Mouse (Mus musculus) liver, adult 2 months (tissue): ENCODE data around the gene Mrps26. TPM values are rescaled to one million over a fixed set of nuclear protein-coding genes. Genes with fewer than 3 reads are reported as not detected.
"Not testable (repeated sequence)": the region's sequence is repeated elsewhere in the genome, so short reads cannot be mapped to it uniquely, and the experiment has no call there.

Source experiments
- DNase-seq: peaks from one replicate; pipeline ENCODE4 v3.0.0-alpha.2; 2011; ENCODE audit warnings: low read depth, low spot score; ENCODE audit errors: extremely low read depth
- H3K27ac ChIP-seq: fragments of 200-500 bp; replicated peaks from 2 replicates; pipeline ENCODE4 v1.5.1; 2012; ENCODE audit warnings: low read depth, mild to moderate bottlenecking, control low read depth, inconsistent platforms, low read length; ENCODE audit not compliant: insufficient read depth
- H3K27me3 ChIP-seq: fragments of 200-500 bp; 2 replicates; pipeline ENCODE4 v1.6.1; 2012; ENCODE audit warnings: mild to moderate bottlenecking, moderate library complexity, low read length, inconsistent platforms; ENCODE audit not compliant: control insufficient read depth, insufficient read depth
- H3K36me3 ChIP-seq: fragments of 200-500 bp; 2 replicates; pipeline ENCODE4 v1.6.1; 2012; ENCODE audit warnings: low read length, inconsistent platforms; ENCODE audit not compliant: control insufficient read depth, insufficient read depth
- H3K4me1 ChIP-seq: fragments of 200-500 bp; 2 replicates; pipeline ENCODE4 v1.6.1; 2011; ENCODE audit warnings: low read length; ENCODE audit not compliant: control insufficient read depth, insufficient read depth
- H3K4me3 ChIP-seq: fragments of 200-500 bp; 2 replicates; pipeline ENCODE4 v1.5.1; 2011; ENCODE audit warnings: low read depth, mild to moderate bottlenecking, control low read depth, low read length, moderate library complexity; ENCODE audit not compliant: insufficient read depth
- H3K79me2 ChIP-seq: fragments of 200-500 bp; 2 replicates; pipeline ENCODE4 v1.6.1; 2012; ENCODE audit warnings: inconsistent platforms, mild to moderate bottlenecking, low read length, moderate library complexity; ENCODE audit not compliant: control insufficient read depth, insufficient read depth
- H3K9ac ChIP-seq: fragments of 200-500 bp; 2 replicates; pipeline ENCODE4 v1.6.1; 2012; ENCODE audit warnings: low read depth, mild to moderate bottlenecking, control low read depth, inconsistent platforms, low read length
- CTCF ChIP-seq: fragments of 200-500 bp; IDR thresholded peaks from 2 replicates; pipeline ENCODE4 v1.5.1; 2011; ENCODE audit warnings: low read depth, low read length, control low read depth
- POLR2A ChIP-seq: fragments of 200-500 bp; IDR thresholded peaks from 2 replicates; pipeline ENCODE4 v1.6.1; 2011; ENCODE audit warnings: low read length, control low read depth; ENCODE audit not compliant: insufficient read depth; ENCODE audit errors: extremely low read depth
- WGBS: fragments of 180-500 bp; shearing (Covaris S2); methylation state at CpG from one replicate; pipeline ENCODE4 v1.1.7; 2018; 5-methylcytosine and 5-hydroxymethylcytosine counted together
- polyA plus RNA-seq: library from polyadenylated mRNA; depleted of rRNA; stranded (reverse); fragments of >200 nt; gene quantifications from 2 replicates; pipeline ENCODE4 v1.2.3, GENCODE M21; 2012
- total RNA-seq: library from RNA; depleted of rRNA; stranded (reverse); fragments of >200 nt; gene quantifications from 2 replicates; pipeline ENCODE4 v1.2.3, GENCODE M21; 2014

Gene Mrps26
- total and polyA plus RNA-seq, 2 experiments: 10.9 to 38.4 TPM

GRCm38 (mm10) chr2:130564063-130564462 is 521 bp downstream of the Mrps26 start:
- H3K4me3 ChIP-seq: peak overlapping the region; percentile 83
- TF ChIP-seq POLR2A (no peak), CTCF (no peak)
- H3K9ac ChIP-seq: peak overlapping the region; percentile 88
- H3K4me1 ChIP-seq: peaks cover 10% of the 10 kb centered on the region
- H3K27ac ChIP-seq: 0 out of 2 replicates have a peak overlapping the region, but pooled peaks have one; percentile 5
- no peaks in the 10 kb centered on the region; the same call in 1 of the 2 replicates for H3K36me3 ChIP-seq
- WGBS: 1% methylated on average over 23 of the region's 23 CpGs
- H3K27me3 ChIP-seq: no peaks in the 10 kb centered on the region
- no peak for DNase-seq
- peaks cover 6% of the 10 kb centered on the region; the same call in 1 of the 2 replicates for H3K79me2 ChIP-seq

DNA sequence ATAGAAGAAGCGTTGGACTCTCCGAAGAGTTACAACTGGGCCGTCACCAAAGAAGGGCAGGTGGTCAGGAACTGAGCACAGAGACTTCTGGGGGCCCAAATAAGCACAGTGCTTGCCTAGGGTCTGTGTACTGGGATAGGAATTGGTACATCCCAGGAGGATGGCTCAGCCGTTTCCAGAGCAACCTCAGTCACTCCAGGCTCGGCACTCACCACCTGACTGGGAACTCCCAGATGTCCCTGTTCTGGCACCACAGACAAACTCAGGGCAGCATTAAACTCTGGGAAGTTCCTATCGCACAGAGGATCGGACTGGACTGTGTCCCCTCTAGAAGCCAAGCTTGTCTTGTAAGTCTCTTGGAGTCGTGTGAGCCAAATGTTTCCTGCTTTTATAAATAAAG is 1.4 kb downstream of the Mrps26 start:
- peaks cover 10% of the 10 kb centered on the region for H3K4me1 ChIP-seq
- H3K27me3 ChIP-seq: no peaks in the 10 kb centered on the region
- H3K4me3 ChIP-seq: no peak overlapping the region
- H3K27ac ChIP-seq: no peak overlapping the region
- H3K79me2 ChIP-seq: peaks cover 6% of the 10 kb centered on the region; the same call in 1 of the 2 replicates
- no peak for DNase-seq
- H3K36me3 ChIP-seq: no peaks in the 10 kb centered on the region; the same call in 1 of the 2 replicates
- 91% methylated on average over 8 of the region's 8 CpGs for WGBS
- H3K9ac ChIP-seq: no peak overlapping the region
- TF ChIP-seq CTCF (no peak), POLR2A (no peak)

DNA sequence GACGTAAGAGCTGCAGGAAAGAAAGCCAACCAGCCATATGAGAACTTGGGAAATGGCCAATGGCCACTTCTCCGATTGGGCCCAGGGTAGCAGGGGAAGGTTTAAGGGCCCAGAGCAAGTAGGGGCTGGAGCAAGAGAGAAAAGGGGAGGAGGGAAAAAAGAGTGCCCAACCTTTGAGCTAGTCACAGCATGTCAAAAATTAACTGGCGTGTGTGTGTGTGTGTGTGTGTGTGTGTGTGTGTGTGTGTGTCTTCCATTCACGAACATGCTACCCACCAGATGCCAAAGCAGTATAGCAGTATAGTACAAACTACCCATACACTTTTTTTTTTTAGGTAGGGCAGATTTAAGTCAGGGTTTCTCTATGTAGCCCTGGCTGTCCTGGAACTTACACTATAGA is 5.4 kb downstream of the Mrps26 start:
- Histone ChIP-seq H3K36me3 (no peaks in the 10 kb centered on the region; the same call in 1 of the 2 replicates), H3K9ac (no peak overlapping the region), H3K4me3 (no peak overlapping the region), H3K27ac (no peak overlapping the region), H3K27me3 (no peaks in the 10 kb centered on the region), H3K4me1 (peaks cover 7% of the 10 kb centered on the region), H3K79me2 (peaks cover 3% of the 10 kb centered on the region; the same call in 1 of the 2 replicates)
- WGBS: 36% methylated on average over 4 of the region's 4 CpGs
- TF ChIP-seq CTCF (no peak), POLR2A (no peak)
- peak; percentile 36 for DNase-seq

- Histone ChIP-seq H3K4me1 (peaks cover 2% of the 10 kb centered on the region), H3K79me2 (no peaks in the 10 kb centered on the region), H3K4me3 (no peak overlapping the region), H3K36me3 (no peaks in the 10 kb centered on the region; the same call in 1 of the 2 replicates), H3K27ac (no peak overlapping the region), H3K9ac (no peak overlapping the region), H3K27me3 (no peaks in the 10 kb centered on the region)
- no peak for DNase-seq
- TF ChIP-seq CTCF (no peak), POLR2A (no peak)
Observed at GRCm38 (mm10) chr2:130569926-130570325, 6.4 kb downstream of the Mrps26 start.

DNA sequence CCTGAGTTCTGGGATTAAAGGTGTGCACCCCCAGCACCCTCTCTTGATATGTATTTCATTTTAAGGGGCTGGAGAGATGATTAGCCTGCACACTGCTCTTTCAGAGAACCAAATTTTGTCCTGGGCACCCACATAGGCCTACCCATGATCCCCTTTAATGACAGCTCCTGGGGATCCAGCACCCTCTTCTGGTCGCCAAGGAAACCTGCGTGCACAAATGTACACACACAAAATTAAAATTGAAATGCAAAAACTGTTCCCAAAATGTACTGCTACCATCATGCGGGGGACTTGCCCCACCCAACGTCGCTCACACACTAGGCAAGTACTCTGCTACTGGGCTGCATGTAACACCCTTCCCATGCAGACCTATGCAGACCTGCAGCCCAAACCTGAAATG is 11.4 kb downstream of the Mrps26 start:
- Histone ChIP-seq H3K27ac (no peak overlapping the region), H3K4me1 (peaks cover 6% of the 10 kb centered on the region), H3K36me3 (no peaks in the 10 kb centered on the region), H3K79me2 (no peaks in the 10 kb centered on the region), H3K9ac (no peak overlapping the region), H3K4me3 (no peak overlapping the region), H3K27me3 (peaks cover 5% of the 10 kb centered on the region; the same call in 1 of the 2 replicates)
- TF ChIP-seq CTCF (no peak), POLR2A (no peak)
- no peak for DNase-seq
- 92% methylated on average over 5 of the region's 5 CpGs for WGBS

- no peaks in the 10 kb centered on the region for H3K36me3 ChIP-seq
- peak within 1 kb of the TSS; percentile 33; the same call in 1 of the 2 replicates for H3K4me3 ChIP-seq
- peaks cover 5% of the 10 kb centered on the region; the same call in 1 of the 2 replicates for H3K27me3 ChIP-seq
- DNase-seq: no peak
- 0 out of 2 replicates have a peak within 1 kb of the TSS, but pooled peaks have one; percentile 21 for H3K9ac ChIP-seq
- peaks cover 6% of the 10 kb centered on the region for H3K4me1 ChIP-seq
- TF ChIP-seq POLR2A (no peak), CTCF (no peak)
- H3K79me2 ChIP-seq: no peaks in the 10 kb centered on the region
- no peak within 1 kb of the TSS for H3K27ac ChIP-seq
- 83% methylated on average over 9 of the region's 9 CpGs for WGBS
Observed at GRCm38 (mm10) chr2:130575873-130576272, 12.3 kb downstream of the Mrps26 start, which contains the start of gene Oxt. Gene Oxt (plus strand): TSS chr2:130576173.

DNA sequence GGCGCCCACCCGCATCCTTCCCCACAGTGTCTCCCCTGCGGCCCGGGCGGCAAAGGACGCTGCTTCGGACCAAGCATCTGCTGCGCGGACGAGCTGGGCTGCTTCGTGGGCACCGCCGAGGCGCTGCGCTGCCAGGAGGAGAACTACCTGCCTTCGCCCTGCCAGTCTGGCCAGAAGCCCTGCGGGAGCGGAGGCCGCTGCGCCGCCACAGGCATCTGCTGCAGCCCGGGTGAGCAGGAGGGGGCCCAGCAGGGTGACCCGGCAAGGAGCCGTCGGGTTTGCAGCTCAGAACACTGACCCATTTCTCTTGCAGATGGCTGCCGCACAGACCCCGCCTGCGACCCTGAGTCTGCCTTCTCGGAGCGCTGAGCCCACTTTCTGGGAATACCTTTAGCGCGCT is 13.0 kb downstream of the Mrps26 start:
- H3K27me3 ChIP-seq: peaks cover 12% of the 10 kb centered on the region
- DNase-seq, H3K36me3 ChIP-seq, H3K27ac ChIP-seq, H3K79me2 ChIP-seq, H3K4me1 ChIP-seq: not testable (repeated sequence)
- H3K9ac ChIP-seq: 0 out of 2 replicates have a peak overlapping the region, but pooled peaks have one; percentile 21
- WGBS: 13% methylated on average over 29 of the region's 32 CpGs
- peak overlapping the region; percentile 33; the same call in 1 of the 2 replicates for H3K4me3 ChIP-seq
